Mouse (Mus musculus) adipocyte (in vitro differentiated cells): Measurements from ENCODE around the gene Aph1c.
"Not testable (repeated sequence)": the region's sequence is repeated elsewhere in the genome, so short reads cannot be mapped to it uniquely, and the experiment has no call there.

ENCODE experiments used
- DNase-seq: peaks from one replicate; pipeline ENCODE4 v3.0.0-alpha.2; 2016; ENCODE audit warnings: low spot score

The Aph1c gene

DNA sequence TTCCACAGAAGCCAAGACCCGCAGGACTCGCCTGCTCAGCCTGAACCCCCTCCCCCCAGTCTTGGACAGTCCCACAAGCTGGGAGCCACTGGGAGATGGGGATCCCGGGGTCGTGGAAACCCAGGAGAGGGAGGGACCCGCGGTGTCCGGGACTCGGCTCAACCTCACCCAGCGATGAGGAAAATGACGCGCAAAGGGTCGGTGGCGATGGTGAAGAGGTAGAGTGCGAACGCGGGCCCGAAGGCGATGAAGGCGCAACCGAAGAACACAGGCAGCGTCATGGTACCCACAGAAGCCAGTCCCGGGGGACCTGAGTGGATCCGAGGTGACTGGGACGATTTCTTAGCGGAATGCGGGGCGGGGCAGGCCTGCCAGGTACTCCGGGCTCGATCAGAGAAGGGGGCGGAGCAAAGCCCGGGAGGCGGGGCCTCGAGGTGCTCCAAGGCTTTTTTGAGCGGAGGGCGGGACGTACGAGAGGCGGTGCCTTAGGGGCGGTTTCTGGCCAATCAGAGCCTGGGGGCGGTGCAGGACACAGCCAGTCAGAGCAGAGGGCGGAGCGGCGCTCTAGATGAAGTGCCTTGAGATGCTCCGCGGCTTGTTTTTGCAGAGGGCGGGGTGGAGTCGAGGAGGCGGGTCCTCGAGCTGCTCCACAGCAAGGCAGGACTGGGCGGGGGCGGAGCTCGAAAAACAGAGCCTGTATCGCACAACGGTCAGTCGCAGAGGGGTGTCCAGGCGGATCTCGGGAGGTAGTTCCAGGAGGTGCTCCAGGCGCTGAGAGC is at the start of gene Aph1c:
TSS of gene Aph1c (minus strand) at position 409 of the 779 bp plus-strand sequence.
- peak; percentile 94 for DNase-seq

- DNase-seq: no peak
These were observed 49.0 kb upstream of the Aph1c start for GRCm38 (mm10) chr9:66883500-66883899.

DNA sequence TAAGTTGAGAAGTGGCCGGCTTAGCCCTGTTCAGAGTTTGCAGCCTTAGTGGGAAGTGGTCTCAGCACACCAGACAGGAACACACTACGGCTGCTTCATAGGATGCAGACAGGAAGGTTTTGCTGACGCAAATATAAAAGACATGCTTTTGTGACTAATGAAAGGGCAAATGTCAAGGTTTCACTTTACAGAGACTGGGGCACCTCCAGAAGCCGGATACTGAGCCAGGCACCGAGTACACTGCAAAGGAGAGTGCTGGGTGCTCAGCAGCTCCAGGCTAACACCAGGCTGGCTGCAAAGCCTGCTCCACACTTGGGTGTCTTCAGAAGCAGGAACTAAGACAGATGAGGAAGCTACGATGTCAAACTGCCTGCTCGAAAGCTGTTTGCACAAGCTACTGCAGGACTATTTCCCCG is 47.9 kb upstream of the Aph1c start:
- no peak for DNase-seq

- DNase-seq: no peak
These were observed 47.3 kb upstream of the Aph1c start for GRCm38 (mm10) chr9:66881858-66882257.

- DNase-seq: no peak
These were observed 46.2 kb upstream of the Aph1c start for GRCm38 (mm10) chr9:66880752-66881151.

- no peak for DNase-seq
These were observed 45.0 kb upstream of the Aph1c start for GRCm38 (mm10) chr9:66879486-66879885.

GRCm38 (mm10) chr9:66878899-66879298 is 44.4 kb upstream of the Aph1c start:
- no peak for DNase-seq

- peak; percentile 61 for DNase-seq
These were observed 42.1 kb upstream of the Aph1c start for GRCm38 (mm10) chr9:66876577-66876976.

DNA sequence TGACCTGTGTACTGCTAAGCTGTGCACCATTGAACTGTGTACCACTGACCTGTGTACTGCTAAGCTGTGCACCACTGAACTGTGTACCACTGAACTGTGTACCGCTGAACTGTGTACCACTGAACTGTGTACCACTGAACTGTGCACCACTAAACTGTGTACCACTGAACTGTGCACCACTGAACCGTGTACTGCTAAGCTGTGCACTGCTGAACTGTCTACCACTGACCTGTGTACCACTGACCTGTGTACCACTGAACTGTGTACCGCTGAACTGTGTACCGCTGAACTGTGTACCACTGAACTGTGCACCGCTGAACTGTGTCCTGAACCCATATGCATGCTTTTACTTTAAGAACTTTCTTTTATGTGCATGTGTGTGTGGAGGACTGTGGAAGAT is 39.8 kb upstream of the Aph1c start:
- DNase-seq: no peak

DNA sequence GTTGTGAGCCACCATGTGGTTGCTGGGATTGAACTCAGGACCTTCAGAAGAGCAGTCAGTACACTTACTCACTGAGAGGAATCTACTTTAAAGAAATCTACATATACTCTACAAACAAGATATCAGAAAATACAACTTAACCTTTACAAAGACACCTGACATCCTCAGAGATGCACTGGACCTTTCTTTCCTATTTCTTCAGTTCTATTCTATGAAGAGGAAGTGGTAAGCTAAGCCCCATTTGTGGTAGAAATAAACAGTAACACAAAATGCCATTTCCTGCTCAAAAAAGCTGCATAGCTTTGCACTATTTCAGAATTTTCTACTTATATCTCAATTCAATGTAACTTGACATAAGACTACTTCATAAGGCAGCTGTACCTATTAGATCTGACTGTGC is 39.0 kb upstream of the Aph1c start:
- DNase-seq: no peak

DNA sequence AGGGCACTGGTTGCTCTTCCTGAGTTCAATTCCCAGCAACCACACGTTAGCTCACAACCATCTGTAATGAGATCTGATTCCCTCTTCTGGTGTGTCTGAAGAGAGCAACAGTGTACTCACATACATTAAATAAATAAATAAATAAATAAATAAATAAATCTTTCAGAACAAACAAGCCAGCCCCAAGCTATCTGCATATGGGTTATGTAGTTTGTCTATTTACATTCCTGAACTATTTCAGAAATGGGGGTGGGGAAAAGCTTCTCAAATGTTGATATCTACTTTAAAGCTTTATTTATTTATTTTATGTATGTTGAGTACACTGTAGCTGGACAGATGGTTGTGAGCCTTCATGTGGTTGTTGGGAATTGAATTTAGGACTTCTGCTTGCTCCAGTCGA is 38.5 kb upstream of the Aph1c start:
- not testable (repeated sequence) for DNase-seq

DNA sequence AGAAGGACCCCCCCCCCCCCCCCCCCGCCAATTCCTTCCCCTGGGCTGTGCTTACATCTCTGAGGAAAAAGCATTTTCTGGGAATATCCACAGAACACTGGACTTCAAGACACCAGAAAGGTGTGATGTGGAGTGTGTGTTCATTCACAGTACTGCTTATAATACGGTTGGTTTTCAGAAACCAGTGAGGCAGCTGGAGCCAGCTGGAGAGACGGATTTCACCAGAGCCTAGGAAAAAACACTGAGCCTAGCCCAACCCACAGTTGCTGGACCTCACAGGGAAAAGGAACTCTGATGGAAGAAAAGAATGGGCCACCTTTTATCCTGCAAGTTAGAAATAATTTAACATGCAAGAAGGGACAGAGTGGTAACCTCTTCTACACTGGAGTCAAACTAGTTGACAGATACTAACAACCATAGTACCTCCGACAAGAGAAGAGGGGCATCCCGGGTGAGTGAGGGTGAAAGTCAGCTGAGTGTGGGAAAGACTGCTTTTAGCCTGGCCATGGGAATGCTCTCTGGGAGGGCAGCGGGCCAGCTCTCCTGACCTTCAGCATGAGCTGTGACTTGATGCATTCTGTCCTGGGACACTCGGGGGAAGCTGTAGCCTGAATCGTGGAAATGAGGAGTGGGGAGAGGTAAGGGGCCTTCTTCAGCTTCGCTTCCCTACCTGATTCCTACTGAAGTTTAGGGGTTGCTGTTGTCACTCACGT is 37.6 kb upstream of the Aph1c start:
- DNase-seq: no peak

- DNase-seq: no peak
These were observed 30.2 kb upstream of the Aph1c start for GRCm38 (mm10) chr9:66864708-66865107.

GRCm38 (mm10) chr9:66863456-66863855 is 28.9 kb upstream of the Aph1c start:
- DNase-seq: no peak

DNA sequence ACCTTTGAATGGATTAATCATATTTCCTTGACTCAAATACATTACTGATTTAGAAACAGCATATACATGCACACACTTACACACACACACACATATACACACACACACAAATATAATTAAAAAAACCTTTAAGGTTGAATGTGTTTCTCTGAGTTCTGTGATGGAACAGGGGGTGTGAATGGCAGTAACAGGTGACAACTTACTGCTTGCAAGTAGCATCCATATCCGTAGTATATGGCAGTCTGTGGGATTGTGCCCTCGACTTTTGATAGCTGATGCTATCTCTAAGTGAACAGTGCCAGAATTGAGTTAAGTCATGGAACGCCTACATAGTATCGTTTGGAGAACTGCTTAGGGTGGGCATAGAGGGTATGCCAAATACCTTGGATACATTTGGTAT is 27.7 kb upstream of the Aph1c start:
- DNase-seq: no peak

DNA sequence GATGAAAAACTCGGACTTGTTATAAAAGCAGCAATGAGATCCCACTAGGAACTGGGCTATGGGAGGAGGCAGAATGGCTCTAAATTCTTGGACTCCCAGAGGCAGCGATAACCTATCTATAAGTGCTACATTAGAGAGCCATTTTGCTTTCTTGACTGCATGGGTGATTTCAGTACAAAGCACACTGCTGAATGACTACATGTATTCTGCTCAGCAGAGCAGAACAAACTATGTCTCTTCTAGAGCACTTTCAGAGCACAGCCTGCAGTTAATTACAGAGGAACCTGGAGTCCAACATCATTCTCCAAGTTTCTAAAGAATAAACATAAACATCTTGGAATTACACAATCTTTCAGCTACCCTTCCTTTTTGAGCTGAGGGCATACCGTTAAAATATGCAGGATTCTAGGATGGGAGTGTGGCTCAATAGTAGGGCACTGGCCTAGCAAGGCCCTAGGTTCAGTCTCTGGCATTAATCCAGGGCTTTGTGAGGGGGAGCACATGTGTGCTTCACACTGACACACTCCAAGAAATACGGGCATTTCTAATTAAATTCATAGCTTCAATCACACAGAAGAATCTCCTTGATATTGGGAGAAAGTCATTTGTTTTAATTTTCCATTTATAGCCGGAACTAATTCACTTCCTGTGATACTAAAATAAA is 26.7 kb upstream of the Aph1c start:
- DNase-seq: no peak

- no peak for DNase-seq
These were observed 25.0 kb upstream of the Aph1c start for GRCm38 (mm10) chr9:66859523-66859922.

GRCm38 (mm10) chr9:66855865-66856264 is 21.3 kb upstream of the Aph1c start:
- no peak for DNase-seq

GRCm38 (mm10) chr9:66852592-66852991 is 18.1 kb upstream of the Aph1c start:
- DNase-seq: no peak

- no peak for DNase-seq
These were observed 16.4 kb upstream of the Aph1c start for GRCm38 (mm10) chr9:66850966-66851365.

DNA sequence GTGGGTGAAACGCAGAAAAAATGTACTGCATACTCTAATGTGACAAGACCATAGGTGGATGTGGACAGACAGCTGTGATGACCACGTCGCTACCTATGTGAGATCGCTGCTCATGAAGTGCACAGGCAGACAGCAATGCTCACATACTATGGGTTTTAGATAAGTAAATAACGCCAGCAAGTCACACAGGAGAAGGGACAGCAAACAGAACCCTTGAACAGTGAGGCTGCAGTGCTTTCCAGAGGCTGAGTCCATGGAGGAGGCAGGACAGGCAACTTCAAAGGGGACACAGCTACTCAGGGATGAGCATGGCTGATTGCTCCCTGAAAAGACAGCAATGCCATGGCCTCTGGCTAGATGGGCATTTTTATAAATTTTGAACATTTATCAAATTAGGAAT is 12.3 kb upstream of the Aph1c start:
- DNase-seq: no peak

DNA sequence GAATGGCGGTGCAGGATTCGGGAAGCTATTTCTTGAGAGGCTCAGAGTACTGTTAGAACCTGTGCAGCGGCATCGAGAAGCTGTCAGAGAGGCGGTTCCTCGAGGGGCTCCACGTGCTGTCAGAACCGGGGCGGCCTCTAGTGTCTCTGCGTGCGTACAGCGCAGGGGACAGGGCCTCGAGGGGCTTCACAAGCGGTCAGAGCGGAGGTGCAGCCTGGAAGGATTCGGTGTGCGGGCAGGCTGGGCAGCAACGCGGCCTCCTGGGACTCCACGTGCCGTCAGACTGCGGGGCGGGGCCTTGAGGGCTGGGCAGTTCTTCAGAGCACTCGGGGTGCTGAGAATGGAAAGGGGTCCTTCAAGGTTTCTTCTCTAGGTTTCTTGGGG is 563 bp upstream of the Aph1c start:
- no peak for DNase-seq

DNA sequence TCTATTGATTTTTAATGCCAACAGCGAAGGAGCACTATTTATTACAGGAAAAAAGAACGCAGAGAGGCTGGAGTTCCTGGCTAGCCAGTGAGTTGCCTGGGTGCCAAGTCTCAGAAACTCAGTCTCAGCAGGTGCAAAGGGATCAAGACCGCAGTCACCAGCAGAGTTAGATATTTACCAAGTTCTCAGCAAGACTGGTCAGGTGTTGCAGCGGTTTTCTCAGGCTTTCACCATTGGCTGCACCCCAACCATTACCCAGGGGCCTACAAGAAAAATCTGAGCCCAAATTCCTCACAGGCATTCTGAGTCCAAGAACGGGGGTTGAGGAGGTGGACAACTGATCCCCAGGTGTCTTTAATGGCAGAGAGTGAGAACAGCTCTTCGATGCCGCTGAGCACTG is 675 bp downstream of the Aph1c start:
- no peak for DNase-seq
